Mouse (Mus musculus) heart, embryonic 11.5 days (tissue): ENCODE results near the gene Clptm1. TPM values are rescaled to one million over a fixed set of nuclear protein-coding genes. Genes with fewer than 3 reads are reported as not detected.
A peak's percentile ranks its signal among the peaks of the same experiment; 100 is the strongest.

Experiments
- ATAC-seq: fragments of 200-750 bp; cut with Nextera tagmentation; replicated peaks from 2 replicates; pipeline ENCODE4 v1.8.0; 2017; ENCODE audit warnings: moderate library complexity; ENCODE audit not compliant: insufficient number of reproducible peaks, low FRiP score, low TSS enrichment
- H3K27ac ChIP-seq: fragments of 300-500 bp; sonication (generic); 2 replicates; pipeline ENCODE4 v1.5.1; 2014; ENCODE audit warnings: mild to moderate bottlenecking, low read depth, low read length
- H3K27me3 ChIP-seq: fragments of 300-500 bp; sonication (generic); 2 replicates; pipeline ENCODE4 v1.6.1; 2014; ENCODE audit warnings: mild to moderate bottlenecking, low read length, mixed read lengths; ENCODE audit not compliant: control insufficient read depth, insufficient read depth
- H3K36me3 ChIP-seq: fragments of 300-500 bp; sonication (generic); 2 replicates; pipeline ENCODE4 v1.6.1; 2014; ENCODE audit warnings: mild to moderate bottlenecking, low read length, moderate library complexity, mixed read lengths; ENCODE audit not compliant: control insufficient read depth, insufficient read depth
- H3K4me1 ChIP-seq: fragments of 300-500 bp; sonication (generic); 2 replicates; pipeline ENCODE4 v1.6.1; 2014; ENCODE audit warnings: low read length; ENCODE audit not compliant: control insufficient read depth, insufficient read depth
- H3K4me2 ChIP-seq: fragments of 300-500 bp; sonication (generic); 2 replicates; pipeline ENCODE4 v1.6.1; 2014; ENCODE audit warnings: mild to moderate bottlenecking, moderate library complexity
- H3K4me3 ChIP-seq: fragments of 300-500 bp; sonication (generic); 2 replicates; pipeline ENCODE4 v1.5.1; 2014; ENCODE audit warnings: low read depth, low read length
- H3K9ac ChIP-seq: fragments of 300-500 bp; sonication (generic); 2 replicates; pipeline ENCODE4 v1.6.1; 2014; ENCODE audit warnings: mild to moderate bottlenecking, low read depth, low read length, moderate library complexity
- H3K9me3 ChIP-seq: fragments of 300-500 bp; sonication (generic); replicated peaks from 2 replicates; pipeline ENCODE4 v1.6.1; 2016; ENCODE audit warnings: low read length; ENCODE audit not compliant: control insufficient read depth
- WGBS: fragments of 180-500 bp; shearing (Covaris S2); extraction: QIAGEN DNeasy Blood & Tissue Kit; methylation state at CpG from one replicate; pipeline ENCODE4 v1.1.7; 2014; ENCODE audit not compliant: insufficient replicate concordance; 5-methylcytosine and 5-hydroxymethylcytosine counted together
- polyA plus RNA-seq: library from polyadenylated mRNA; unstranded; fragments of >200 nt; fragmentation: Nextera tagmentation; extraction: Ambion mirVana; gene quantifications from 2 replicates; pipeline ENCODE4 v1.2.1, GENCODE M21; 2014

Clptm1 gene
- polyA plus RNA-seq, 1 experiment from 2014 or later: 86.8 TPM

GRCm38 (mm10) chr7:19603055-19603454, 61.8 kb downstream of the Clptm1 start:
- Histone ChIP-seq H3K27ac (no peak overlapping the region), H3K4me2 (peak overlapping the region; percentile 70), H3K9ac (peak overlapping the region; percentile 96; the same call in 1 of the 2 replicates), H3K9me3 (no peaks in the 10 kb centered on the region), H3K27me3 (no peaks in the 10 kb centered on the region), H3K4me1 (peaks cover 12% of the 10 kb centered on the region), H3K36me3 (peaks cover 5% of the 10 kb centered on the region; the same call in 1 of the 2 replicates), H3K4me3 (peak overlapping the region; percentile 97)
- no peak for ATAC-seq
- 76% methylated on average over 12 of the region's 12 CpGs for WGBS

- Histone ChIP-seq H3K27ac (no peak overlapping the region), H3K4me1 (peaks cover 12% of the 10 kb centered on the region), H3K9ac (no peak overlapping the region), H3K4me3 (no peak overlapping the region), H3K36me3 (peaks cover 5% of the 10 kb centered on the region; the same call in 1 of the 2 replicates), H3K4me2 (no peak overlapping the region), H3K9me3 (no peaks in the 10 kb centered on the region), H3K27me3 (no peaks in the 10 kb centered on the region)
- WGBS: 78% methylated on average over 5 of the region's 5 CpGs
- ATAC-seq: no peak
Measured at GRCm38 (mm10) chr7:19600562-19600961, 64.3 kb downstream of the Clptm1 start.

- Histone ChIP-seq H3K27me3 (no peaks in the 10 kb centered on the region), H3K4me1 (no peaks in the 10 kb centered on the region), H3K4me3 (no peak overlapping the region), H3K27ac (no peak overlapping the region), H3K9me3 (no peaks in the 10 kb centered on the region), H3K9ac (no peak overlapping the region), H3K4me2 (no peak overlapping the region), H3K36me3 (peaks cover 45% of the 10 kb centered on the region)
- WGBS: 77% methylated on average over 10 of the region's 10 CpGs
- ATAC-seq: no peak
Measured at GRCm38 (mm10) chr7:19593061-19593730, 71.6 kb downstream of the Clptm1 start.

- no peak overlapping the region for H3K9ac ChIP-seq
- 52% methylated on average over 3 of the region's 3 CpGs for WGBS
- H3K27me3 ChIP-seq: no peaks in the 10 kb centered on the region
- H3K4me1 ChIP-seq: no peaks in the 10 kb centered on the region; the same call in 1 of the 2 replicates
- H3K36me3 ChIP-seq: peaks cover 68% of the 10 kb centered on the region
- no peak overlapping the region for H3K27ac ChIP-seq
- no peak overlapping the region for H3K4me2 ChIP-seq
- no peak for ATAC-seq
- H3K9me3 ChIP-seq: no peaks in the 10 kb centered on the region
- no peak overlapping the region for H3K4me3 ChIP-seq
Measured at GRCm38 (mm10) chr7:19589917-19590316, 74.9 kb downstream of the Clptm1 start.

GRCm38 (mm10) chr7:19589207-19589606, 75.6 kb downstream of the Clptm1 start:
- 48% methylated on average over 3 of the region's 3 CpGs for WGBS

GRCm38 (mm10) chr7:19586269-19586668, 78.6 kb downstream of the Clptm1 start:
- Histone ChIP-seq H3K27ac (no peak overlapping the region), H3K9ac (no peak overlapping the region), H3K4me2 (peak overlapping the region; percentile 31; the same call in 1 of the 2 replicates), H3K36me3 (peaks cover 65% of the 10 kb centered on the region), H3K4me1 (no peaks in the 10 kb centered on the region; the same call in 1 of the 2 replicates), H3K9me3 (no peaks in the 10 kb centered on the region), H3K4me3 (no peak overlapping the region), H3K27me3 (no peaks in the 10 kb centered on the region)
- WGBS: 68% methylated on average over 46 of the region's 46 CpGs
- ATAC-seq: 0 out of 2 replicates have a peak, but pooled peaks have one; percentile 12

More at GRCm38 (mm10) chr7:19589207-19589606, 75.6 kb downstream of the Clptm1 start:
- Histone ChIP-seq H3K27me3 (no peaks in the 10 kb centered on the region), H3K4me1 (no peaks in the 10 kb centered on the region; the same call in 1 of the 2 replicates), H3K36me3 (peaks cover 70% of the 10 kb centered on the region), H3K4me3 (no peak overlapping the region), H3K9me3 (no peaks in the 10 kb centered on the region), H3K4me2 (no peak overlapping the region), H3K27ac (no peak overlapping the region), H3K9ac (no peak overlapping the region)
- no peak for ATAC-seq

Other genes with a start within 250 kb of the Clptm1 start
- gene Mark4, start 206.2 kb downstream of the Clptm1 start, polyA plus RNA-seq: 8.0 and 9.7 TPM in 2 replicates
- gene Exoc3l2, start 201.7 kb downstream of the Clptm1 start, polyA plus RNA-seq: 2.2 and 2.7 TPM in 2 replicates
- gene Bloc1s3, start 156.7 kb downstream of the Clptm1 start, polyA plus RNA-seq: 1.2 TPM in 2 replicates
- 77.0 and 79.0 TPM in 2 replicates for gene Trappc6a, start 156.6 kb downstream of the Clptm1 start, polyA plus RNA-seq
- 0.15 TPM in 1 of 2 replicates, not detected in the other for gene Nkpd1, start 147.2 kb downstream of the Clptm1 start, polyA plus RNA-seq
- gene Ppp1r37, start 102.0 kb downstream of the Clptm1 start, polyA plus RNA-seq: 2.3 and 5.2 TPM in 2 replicates
- gene Zfp296, start 87.7 kb downstream of the Clptm1 start, polyA plus RNA-seq: 0.30 TPM in 1 of 2 replicates, not detected in the other
- gene Gemin7, start 87.4 kb downstream of the Clptm1 start, polyA plus RNA-seq: 141 and 157 TPM in 2 replicates
- 33.2 and 34.3 TPM in 2 replicates for gene Clasrp, start 60.5 kb downstream of the Clptm1 start, polyA plus RNA-seq
- gene Relb, start 35.6 kb downstream of the Clptm1 start, polyA plus RNA-seq: 3.3 and 3.7 TPM in 2 replicates
- gene Apoc2, start 12.9 kb upstream of the Clptm1 start, polyA plus RNA-seq: 4.9 TPM in 1 of 2 replicates, not detected in the other
- gene Gm44805, start 16.4 kb upstream of the Clptm1 start, polyA plus RNA-seq: 1.2 TPM in 1 of 2 replicates, not detected in the other
- 0.34 TPM in 1 of 2 replicates, not detected in the other for gene Apoc4, start 16.4 kb upstream of the Clptm1 start, polyA plus RNA-seq
- gene Apoc1, start 27.6 kb upstream of the Clptm1 start, polyA plus RNA-seq: 6.9 and 10.8 TPM in 2 replicates
- 357 and 371 TPM in 2 replicates for gene Apoe, start 34.2 kb upstream of the Clptm1 start, polyA plus RNA-seq
- 142 and 154 TPM in 2 replicates for gene Tomm40, start 50.4 kb upstream of the Clptm1 start, polyA plus RNA-seq
- 87.0 and 100 TPM in 2 replicates for gene Nectin2, start 85.5 kb upstream of the Clptm1 start, polyA plus RNA-seq
- gene Bcam, start 106.0 kb upstream of the Clptm1 start, polyA plus RNA-seq: 163 and 173 TPM in 2 replicates
- 0.20 and 0.24 TPM in 2 replicates for gene Cblc, start 131.8 kb upstream of the Clptm1 start, polyA plus RNA-seq
- 1.0 and 1.5 TPM in 2 replicates for gene Bcl3, start 157.7 kb upstream of the Clptm1 start, polyA plus RNA-seq
- gene Gm19345, start 187.0 kb upstream of the Clptm1 start, polyA plus RNA-seq: not detected in 2 replicates
- gene Ceacam16, start 196.3 kb upstream of the Clptm1 start, polyA plus RNA-seq: not detected in 2 replicates
- not detected in 2 replicates for gene Ceacam19, start 222.9 kb upstream of the Clptm1 start, polyA plus RNA-seq